Mouse (Mus musculus): Measurements from ENCODE around the gene Gm47996. TPM values are rescaled to one million over a fixed set of nuclear protein-coding genes. Genes with fewer than 3 reads are reported as not detected.
"Not testable (repeated sequence)": the region's sequence is repeated elsewhere in the genome, so short reads cannot be mapped to it uniquely, and the experiment has no call there.

The Gm47996 gene
- polyA plus RNA-seq, 1 experiment from 2014 or later = not detected

GRCm38 (mm10) chr1:151198120-151198519 lies 11.8 kb upstream of the Gm47996 start, which contains the start of gene Gm47995:
Gm47995 (plus strand) TSS chr1:151198448.
- ATAC-seq (ENCODE audit: low FRiP score, low TSS enrichment); H3K36me3 ChIP-seq (ENCODE audit: control insufficient read depth, insufficient read depth, low read length); H3K9me3 ChIP-seq (ENCODE audit: control insufficient read depth, low read length); H3K27me3 ChIP-seq (ENCODE audit: control insufficient read depth, insufficient read depth, low read length); H3K4me2 ChIP-seq (replicated peaks; ENCODE audit: low read depth, low read length); H3K27ac ChIP-seq (ENCODE audit: low read depth, low read length); H3K4me1 ChIP-seq (ENCODE audit: control insufficient read depth, insufficient read depth, low read length); H3K4me3 ChIP-seq (ENCODE audit: low read length); H3K9ac ChIP-seq (ENCODE audit: low read depth, low read length): not testable (repeated sequence)
- 89% methylated on average over 2 of the region's 4 CpGs for WGBS

GRCm38 (mm10) chr1:151200620-151201019 lies 9.3 kb upstream of the Gm47996 start:
- not testable (repeated sequence) for H3K27me3 ChIP-seq (ENCODE audit: control insufficient read depth, insufficient read depth, low read length); H3K9me3 ChIP-seq (ENCODE audit: control insufficient read depth, low read length); H3K27ac ChIP-seq (ENCODE audit: low read depth, low read length); ATAC-seq (ENCODE audit: low FRiP score, low TSS enrichment); H3K4me2 ChIP-seq (replicated peaks; ENCODE audit: low read depth, low read length); H3K9ac ChIP-seq (ENCODE audit: low read depth, low read length); H3K36me3 ChIP-seq (ENCODE audit: control insufficient read depth, insufficient read depth, low read length); H3K4me3 ChIP-seq (ENCODE audit: low read length); H3K4me1 ChIP-seq (ENCODE audit: control insufficient read depth, insufficient read depth, low read length)

- not testable (repeated sequence) for H3K4me2 ChIP-seq (replicated peaks; ENCODE audit: low read depth, low read length); H3K36me3 ChIP-seq (ENCODE audit: control insufficient read depth, insufficient read depth, low read length); H3K27me3 ChIP-seq (ENCODE audit: control insufficient read depth, insufficient read depth, low read length); H3K9ac ChIP-seq (ENCODE audit: low read depth, low read length); H3K4me1 ChIP-seq (ENCODE audit: control insufficient read depth, insufficient read depth, low read length); H3K4me3 ChIP-seq (ENCODE audit: low read length); H3K9me3 ChIP-seq (ENCODE audit: control insufficient read depth, low read length); H3K27ac ChIP-seq (ENCODE audit: low read depth, low read length)
- ATAC-seq (ENCODE audit: low FRiP score, low TSS enrichment) = peak; percentile 52; the same call in 1 of the 2 replicates
- WGBS = 61% methylated on average over 3 of the region's 5 CpGs
Measured at GRCm38 (mm10) chr1:151202771-151203170, 7.2 kb upstream of the Gm47996 start.

GRCm38 (mm10) chr1:151203818-151204217 lies 6.1 kb upstream of the Gm47996 start, which contains the start of gene 3110040M04Rik:
3110040M04Rik (plus strand) TSS chr1:151204121.
- not testable (repeated sequence) for ATAC-seq (ENCODE audit: low FRiP score, low TSS enrichment); H3K4me3 ChIP-seq (ENCODE audit: low read length); H3K4me1 ChIP-seq (ENCODE audit: control insufficient read depth, insufficient read depth, low read length); H3K27ac ChIP-seq (ENCODE audit: low read depth, low read length); H3K9me3 ChIP-seq (ENCODE audit: control insufficient read depth, low read length); H3K9ac ChIP-seq (ENCODE audit: low read depth, low read length); H3K27me3 ChIP-seq (ENCODE audit: control insufficient read depth, insufficient read depth, low read length); H3K4me2 ChIP-seq (replicated peaks; ENCODE audit: low read depth, low read length); H3K36me3 ChIP-seq (ENCODE audit: control insufficient read depth, insufficient read depth, low read length)
- no CpG with 5 or more reads among the region's 6 CpGs for WGBS

- not testable (repeated sequence) for H3K9ac ChIP-seq (ENCODE audit: low read depth, low read length); H3K27ac ChIP-seq (ENCODE audit: low read depth, low read length); H3K36me3 ChIP-seq (ENCODE audit: control insufficient read depth, insufficient read depth, low read length); H3K4me1 ChIP-seq (ENCODE audit: control insufficient read depth, insufficient read depth, low read length); H3K9me3 ChIP-seq (ENCODE audit: control insufficient read depth, low read length); H3K27me3 ChIP-seq (ENCODE audit: control insufficient read depth, insufficient read depth, low read length); H3K4me3 ChIP-seq (ENCODE audit: low read length); H3K4me2 ChIP-seq (replicated peaks; ENCODE audit: low read depth, low read length)
- ATAC-seq (ENCODE audit: low FRiP score, low TSS enrichment) = peak; percentile 66; the same call in 1 of the 2 replicates
- WGBS = 59% methylated on average over 3 of the region's 5 CpGs
Measured at GRCm38 (mm10) chr1:151208493-151208892, 1.4 kb upstream of the Gm47996 start.

GRCm38 (mm10) chr1:151208944-151209343 lies 987 bp upstream of the Gm47996 start:
- not testable (repeated sequence) for H3K4me3 ChIP-seq (ENCODE audit: low read length); H3K4me2 ChIP-seq (replicated peaks; ENCODE audit: low read depth, low read length); H3K27ac ChIP-seq (ENCODE audit: low read depth, low read length); H3K9me3 ChIP-seq (ENCODE audit: control insufficient read depth, low read length); H3K4me1 ChIP-seq (ENCODE audit: control insufficient read depth, insufficient read depth, low read length); H3K27me3 ChIP-seq (ENCODE audit: control insufficient read depth, insufficient read depth, low read length); H3K9ac ChIP-seq (ENCODE audit: low read depth, low read length); ATAC-seq (ENCODE audit: low FRiP score, low TSS enrichment); H3K36me3 ChIP-seq (ENCODE audit: control insufficient read depth, insufficient read depth, low read length)

GRCm38 (mm10) chr1:151211666-151212065 lies 1.7 kb downstream of the Gm47996 start:
- not testable (repeated sequence) for H3K27me3 ChIP-seq (ENCODE audit: control insufficient read depth, insufficient read depth, low read length); H3K9me3 ChIP-seq (ENCODE audit: control insufficient read depth, low read length); H3K4me2 ChIP-seq (replicated peaks; ENCODE audit: low read depth, low read length); H3K9ac ChIP-seq (ENCODE audit: low read depth, low read length); H3K27ac ChIP-seq (ENCODE audit: low read depth, low read length); ATAC-seq (ENCODE audit: low FRiP score, low TSS enrichment); H3K4me3 ChIP-seq (ENCODE audit: low read length); H3K36me3 ChIP-seq (ENCODE audit: control insufficient read depth, insufficient read depth, low read length)
- WGBS = 89% methylated on average over 5 of the region's 5 CpGs
- H3K4me1 ChIP-seq (ENCODE audit: control insufficient read depth, insufficient read depth, low read length) = peaks cover 21% of the 10 kb centered on the region

GRCm38 (mm10) chr1:151214862-151215261 lies 4.9 kb downstream of the Gm47996 start:
- 0 out of 2 replicates have a peak overlapping the region, but pooled peaks have one; percentile 30 for H3K27ac ChIP-seq (ENCODE audit: low read depth, low read length)
- H3K4me1 ChIP-seq (ENCODE audit: control insufficient read depth, insufficient read depth, low read length) = peaks cover 25% of the 10 kb centered on the region
- no peaks in the 10 kb centered on the region for H3K27me3 ChIP-seq (ENCODE audit: control insufficient read depth, insufficient read depth, low read length)
- no peak overlapping the region for H3K4me2 ChIP-seq (replicated peaks; ENCODE audit: low read depth, low read length)
- H3K4me3 ChIP-seq (ENCODE audit: low read length) = no peak overlapping the region
- no peaks in the 10 kb centered on the region for H3K36me3 ChIP-seq (ENCODE audit: control insufficient read depth, insufficient read depth, low read length)
- no peak for ATAC-seq (ENCODE audit: low FRiP score, low TSS enrichment)
- 42% methylated on average over 2 of the region's 2 CpGs for WGBS
- H3K9ac ChIP-seq (ENCODE audit: low read depth, low read length) = no peak overlapping the region
- H3K9me3 ChIP-seq (ENCODE audit: control insufficient read depth, low read length) = no peaks in the 10 kb centered on the region

- no peak overlapping the region for H3K4me2 ChIP-seq (replicated peaks; ENCODE audit: low read depth, low read length)
- H3K27ac ChIP-seq (ENCODE audit: low read depth, low read length) = peak overlapping the region; percentile 73
- H3K9me3 ChIP-seq (ENCODE audit: control insufficient read depth, low read length) = no peaks in the 10 kb centered on the region
- no peak overlapping the region for H3K9ac ChIP-seq (ENCODE audit: low read depth, low read length)
- peak; percentile 59; the same call in 1 of the 2 replicates for ATAC-seq (ENCODE audit: low FRiP score, low TSS enrichment)
- peaks cover 25% of the 10 kb centered on the region for H3K4me1 ChIP-seq (ENCODE audit: control insufficient read depth, insufficient read depth, low read length)
- no peaks in the 10 kb centered on the region for H3K27me3 ChIP-seq (ENCODE audit: control insufficient read depth, insufficient read depth, low read length)
- no peaks in the 10 kb centered on the region for H3K36me3 ChIP-seq (ENCODE audit: control insufficient read depth, insufficient read depth, low read length)
- WGBS = 28% methylated on average over 1 of the region's 1 CpGs
- H3K4me3 ChIP-seq (ENCODE audit: low read length) = no peak overlapping the region
Measured at GRCm38 (mm10) chr1:151215985-151216384, 6.1 kb downstream of the Gm47996 start.

Data from kidney, embryonic 14.5 days (tissue).